Mouse (Mus musculus): Measurements from ENCODE around the gene Chsy1.

GRCm38 (mm10) chr7:66084546-66084945 is 24.8 kb upstream of the Chsy1 start:
- TF ChIP-seq CTCF (IDR thresholded peaks at IDR 0.05; ENCODE audit: low read depth) (no peak), EP300 (IDR thresholded peaks at IDR 0.05; ENCODE audit: low read depth) (no peak)

Measured in liver, embryonic 14.5 days (tissue).